8 mouse cellular contexts compared by ENCODE assay signal in the genomic region with DNA sequence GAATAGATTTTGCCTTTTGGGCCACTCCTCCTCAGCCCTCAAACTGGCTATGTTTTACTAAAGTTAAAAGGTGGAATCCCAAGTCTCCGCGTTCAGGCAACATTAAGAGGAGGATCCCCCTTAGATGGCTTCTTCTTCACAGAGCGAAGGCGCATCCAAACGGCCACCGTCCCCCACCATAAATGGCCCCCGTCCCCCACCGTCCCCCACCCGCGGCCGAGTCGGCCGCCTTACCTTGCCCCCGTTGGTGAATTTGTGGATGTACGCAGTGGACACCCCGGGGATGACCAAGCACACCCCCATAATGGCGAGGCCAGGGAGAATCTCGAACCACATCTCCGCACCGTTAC. TPM values are rescaled to one million over a fixed set of nuclear protein-coding genes. Genes with fewer than 3 reads are reported as not detected.
DNase-seq lines count a peak whose midpoint lies in the region; ATAC-seq and TF ChIP-seq lines count a peak whose summit lies in the region.

No protein-coding gene starts in this region.

- 17% methylated on average over 18 of the region's 20 CpGs for WGBS in limb, embryonic 10.5 days
- 12% methylated on average over 20 of the region's 20 CpGs for WGBS in small intestine, adult 2 months

- peaks cover 13% of the 10 kb centered on the region for H3K9me3 ChIP-seq in megakaryocyte, embryonic 14.5 days
- H3K9me3 ChIP-seq in limb, embryonic 10.5 days (replicated peaks): no peaks in the 10 kb centered on the region

- DNase-seq in limb, embryonic 10.5 days (ENCODE audit: low spot score): no peak
- DNase-seq in cerebellum, adult 9-10 months: no peak
- DNase-seq in urinary bladder, postnatal 25 days (ENCODE audit: low spot score): no peak
- no peak for DNase-seq in spleen, postnatal 14 days (ENCODE audit: low spot score in 2 of 2)

- H3K4me1 ChIP-seq in megakaryocyte, embryonic 14.5 days: peaks cover 6% of the 10 kb centered on the region
- no peaks in the 10 kb centered on the region for H3K4me1 ChIP-seq in embryonic fibroblast, embryonic 13.5 days (ENCODE audit: control insufficient read depth, insufficient read depth, low read length)
- no peaks in the 10 kb centered on the region for H3K4me1 ChIP-seq in limb, embryonic 10.5 days
- no peaks in the 10 kb centered on the region for H3K4me1 ChIP-seq in small intestine, adult 2 months (ENCODE audit: control insufficient read depth, insufficient read depth, insufficient read length, low read length)

- no peak for TF ChIP-seq CTCF in embryonic fibroblast, embryonic 13.5 days (IDR thresholded peaks at IDR 0.05; ENCODE audit: borderline replicate concordance, insufficient read depth, low read length)
- TF ChIP-seq CTCF in small intestine, adult 2 months (IDR thresholded peaks at IDR 0.05; ENCODE audit: extremely low read depth, insufficient read length, insufficient replicate concordance, low read depth, low read length): no peak

- ATAC-seq in megakaryocyte, adult 5-6 weeks (ENCODE audit: poor library complexity, severe bottlenecking): no peak

- peaks cover 14% of the 10 kb centered on the region for H3K27me3 ChIP-seq in megakaryocyte, embryonic 14.5 days (replicated peaks)
- no peaks in the 10 kb centered on the region for H3K27me3 ChIP-seq in limb, embryonic 10.5 days (ENCODE audit: low read depth, poor library complexity, severe bottlenecking)
- H3K27me3 ChIP-seq in small intestine, adult 2 months (ENCODE audit: control insufficient read depth, insufficient read depth, low read length): no peaks in the 10 kb centered on the region

- H3K27ac ChIP-seq in embryonic fibroblast, embryonic 13.5 days (ENCODE audit: insufficient read depth, low read length): no peak overlapping the region
- H3K27ac ChIP-seq in limb, embryonic 10.5 days: peak overlapping the region; percentile 81
- H3K27ac ChIP-seq in small intestine, adult 2 months (ENCODE audit: insufficient read depth, low read depth, low read length): no peak overlapping the region

- peaks cover 13% of the 10 kb centered on the region for H3K36me3 ChIP-seq in megakaryocyte, embryonic 14.5 days (replicated peaks; ENCODE audit: low read length)
- 0 out of 2 replicates have a peak, but pooled peaks cover 5% of the 10 kb centered on the region for H3K36me3 ChIP-seq in limb, embryonic 10.5 days
- H3K36me3 ChIP-seq in small intestine, adult 2 months (ENCODE audit: control insufficient read depth, insufficient read depth, low read length): 0 out of 2 replicates have a peak, but pooled peaks cover 2% of the 10 kb centered on the region

- no peak for TF ChIP-seq POLR2A in embryonic fibroblast, embryonic 13.5 days (IDR thresholded peaks at IDR 0.05; ENCODE audit: low read depth, low read length)
- no peak for TF ChIP-seq POLR2A in small intestine, adult 2 months (IDR thresholded peaks at IDR 0.05; ENCODE audit: low read depth, low read length)

- peak overlapping the region; percentile 93 for H3K4me3 ChIP-seq in megakaryocyte, embryonic 14.5 days (replicated peaks)
- peak overlapping the region; percentile 88 for H3K4me3 ChIP-seq in embryonic fibroblast, embryonic 13.5 days (ENCODE audit: insufficient read depth, low read length)
- peak overlapping the region; percentile 63 for H3K4me3 ChIP-seq in limb, embryonic 10.5 days
- H3K4me3 ChIP-seq in small intestine, adult 2 months (ENCODE audit: low read depth, low read length): peak overlapping the region; percentile 99

RNA-seq across cellular contexts. Expression of a gene that starts 0.2 kb away (rescaled TPM):
- 38.5 and 272 TPM in 2 replicates for polyA plus RNA-seq in megakaryocyte, embryonic 14.5 days (2012; ENCODE audit: insufficient read depth, low replicate concordance)
- total RNA-seq in megakaryocyte, adult 5-6 weeks (2015): 203 and 221 TPM in 2 replicates
- 123 and 131 TPM in 2 replicates for total RNA-seq in megakaryocyte, adult 5-6 weeks (2017)
- 118 and 124 TPM in 2 replicates for polyA plus RNA-seq in embryonic fibroblast, embryonic 13.5 days (2011; ENCODE audit: insufficient read length, low read depth, missing spikeins)
- 329 and 348 TPM in 2 replicates for polyA plus RNA-seq in limb, embryonic 10.5 days (2016; fragmentation: Nextera tagmentation; extraction: Ambion mirVana)
- polyA plus RNA-seq in small intestine, adult 2 months (2012; rRNA removed): 194 and 230 TPM in 2 replicates

RNA-seq across cellular contexts. Expression of a gene that starts 0.3 kb away (rescaled TPM):
- 3.0 TPM in 1 of 2 replicates, not detected in the other for polyA plus RNA-seq in megakaryocyte, embryonic 14.5 days (2012; ENCODE audit: insufficient read depth, low replicate concordance)
- total RNA-seq in megakaryocyte, adult 5-6 weeks (2015): 6.4 and 6.5 TPM in 2 replicates
- total RNA-seq in megakaryocyte, adult 5-6 weeks (2017): 2.8 and 4.5 TPM in 2 replicates
- 3.1 and 4.1 TPM in 2 replicates for polyA plus RNA-seq in embryonic fibroblast, embryonic 13.5 days (2011; ENCODE audit: insufficient read length, low read depth, missing spikeins)
- polyA plus RNA-seq in limb, embryonic 10.5 days (2016; fragmentation: Nextera tagmentation; extraction: Ambion mirVana): 9.4 and 11.4 TPM in 2 replicates
- polyA plus RNA-seq in small intestine, adult 2 months (2012; rRNA removed): 0.99 and 1.6 TPM in 2 replicates

RNA-seq across cellular contexts. Expression of a gene that starts 20.1 kb away (rescaled TPM):
- not detected in 2 replicates for polyA plus RNA-seq in megakaryocyte, embryonic 14.5 days (2012; ENCODE audit: insufficient read depth, low replicate concordance)
- not detected in 2 replicates for total RNA-seq in megakaryocyte, adult 5-6 weeks (2015)
- total RNA-seq in megakaryocyte, adult 5-6 weeks (2017): not detected in 2 replicates
- polyA plus RNA-seq in embryonic fibroblast, embryonic 13.5 days (2011; ENCODE audit: insufficient read length, low read depth, missing spikeins): not detected in 2 replicates
- not detected in 2 replicates for polyA plus RNA-seq in limb, embryonic 10.5 days (2016; fragmentation: Nextera tagmentation; extraction: Ambion mirVana)
- not detected in 2 replicates for polyA plus RNA-seq in small intestine, adult 2 months (2012; rRNA removed)

RNA-seq across cellular contexts. Expression of a gene that starts 22.1 kb away (rescaled TPM):
- not detected in 2 replicates for polyA plus RNA-seq in megakaryocyte, embryonic 14.5 days (2012; ENCODE audit: insufficient read depth, low replicate concordance)
- total RNA-seq in megakaryocyte, adult 5-6 weeks (2015): not detected in 2 replicates
- total RNA-seq in megakaryocyte, adult 5-6 weeks (2017): not detected in 2 replicates
- not detected in 2 replicates for polyA plus RNA-seq in embryonic fibroblast, embryonic 13.5 days (2011; ENCODE audit: insufficient read length, low read depth, missing spikeins)
- polyA plus RNA-seq in limb, embryonic 10.5 days (2016; fragmentation: Nextera tagmentation; extraction: Ambion mirVana): not detected in 2 replicates
- not detected in 2 replicates for polyA plus RNA-seq in small intestine, adult 2 months (2012; rRNA removed)

RNA-seq across cellular contexts. Expression of a gene that starts 31.3 kb away (rescaled TPM):
- not detected in 2 replicates for polyA plus RNA-seq in megakaryocyte, embryonic 14.5 days (2012; ENCODE audit: insufficient read depth, low replicate concordance)
- not detected in 2 replicates for total RNA-seq in megakaryocyte, adult 5-6 weeks (2015)
- total RNA-seq in megakaryocyte, adult 5-6 weeks (2017): not detected in 2 replicates
- not detected in 2 replicates for polyA plus RNA-seq in embryonic fibroblast, embryonic 13.5 days (2011; ENCODE audit: insufficient read length, low read depth, missing spikeins)
- polyA plus RNA-seq in limb, embryonic 10.5 days (2016; fragmentation: Nextera tagmentation; extraction: Ambion mirVana): not detected in 2 replicates
- polyA plus RNA-seq in small intestine, adult 2 months (2012; rRNA removed): not detected in 2 replicates
